Mouse (Mus musculus): ENCODE measurements around the gene Ugt2a1.

DNA sequence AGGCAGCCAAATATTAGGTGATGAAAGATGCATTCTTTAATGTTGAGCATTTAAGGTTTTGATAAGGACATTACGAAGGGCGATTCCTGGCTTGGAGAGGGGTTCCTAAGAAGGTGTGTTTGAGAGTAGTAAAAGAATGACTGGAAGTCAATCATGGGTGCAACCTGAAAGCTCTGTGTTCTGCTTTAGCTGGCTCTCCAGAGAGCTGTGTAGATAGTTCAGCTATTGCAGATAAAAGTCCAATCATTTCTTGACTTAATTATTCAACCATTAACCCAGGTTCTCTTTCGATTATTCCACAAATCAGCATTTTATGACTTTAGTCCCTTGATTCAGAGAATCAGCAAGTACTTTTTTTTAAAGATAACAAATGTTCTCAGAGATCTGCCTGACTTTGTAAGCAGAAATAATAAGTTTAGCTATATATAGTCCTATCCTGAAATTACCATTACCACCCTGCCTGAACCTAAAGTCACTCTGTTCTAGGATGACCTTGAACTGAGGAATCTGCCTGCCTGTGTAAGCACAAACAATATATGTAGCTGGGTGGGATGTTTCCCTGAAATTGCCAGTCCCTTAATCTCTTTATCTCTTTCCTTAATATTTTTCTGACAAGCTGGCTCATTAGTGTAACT, 34.3 kb downstream of the Ugt2a1 start:
- TF ChIP-seq EP300 (IDR thresholded peaks at IDR 0.05; ENCODE audit: low read depth) (no peak), CTCF (IDR thresholded peaks at IDR 0.05; ENCODE audit: low read depth) (no peak)
